Mouse (Mus musculus): ENCODE measurements around the gene Mucl3. TPM values are rescaled to one million over a fixed set of nuclear protein-coding genes. Genes with fewer than 3 reads are reported as not detected.

Mucl3 gene
- polyA plus RNA-seq, 2 experiments: not detected

DNA sequence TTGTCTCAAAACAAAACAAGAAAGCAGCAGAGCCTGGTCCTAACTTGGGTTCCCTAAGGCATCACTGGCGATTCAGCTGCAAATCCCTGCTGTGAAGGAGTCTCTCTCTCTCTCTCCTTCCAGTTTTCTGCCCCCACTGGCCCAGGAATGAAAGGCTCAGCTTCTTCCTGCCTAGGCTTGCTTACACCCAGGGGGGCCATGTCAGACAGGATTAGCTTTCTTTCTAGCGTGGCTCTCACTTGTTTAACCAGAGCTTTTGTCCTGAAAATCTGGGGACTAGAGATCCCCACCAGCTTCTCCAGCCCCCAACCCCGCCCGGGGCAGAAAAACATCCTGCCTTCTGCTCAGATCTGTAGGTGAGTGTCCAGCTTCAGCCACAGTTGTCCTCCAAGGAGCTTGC, 55.1 kb downstream of the Mucl3 start:
- no peak for TF ChIP-seq EP300 (IDR thresholded peaks at IDR 0.05; ENCODE audit: low read depth)
- TF ChIP-seq CTCF (IDR thresholded peaks at IDR 0.05; ENCODE audit: low read depth): no peak

GRCm38 (mm10) chr17:35587291-35587690, 56.2 kb downstream of the Mucl3 start:
- no peak overlapping the region for H3K4me3 ChIP-seq (ENCODE audit: insufficient read depth in 1 of 2, low read depth in 2 of 2, low read length in 2 of 2)
- no peak overlapping the region for H3K4me2 ChIP-seq (ENCODE audit: low read depth)
- no peak overlapping the region for H3K27ac ChIP-seq
- WGBS (ENCODE audit: insufficient replicate concordance): 37% methylated on average over 1 of the region's 1 CpGs
- H3K9ac ChIP-seq (replicated peaks): no peak overlapping the region
- no peaks in the 10 kb centered on the region for H3K36me3 ChIP-seq (replicated peaks; ENCODE audit: control insufficient read depth, insufficient read depth, low read depth)
- TF ChIP-seq CTCF (IDR thresholded peaks at IDR 0.05; ENCODE audit: low read depth) (peak; percentile 20; the same call in 1 of the 2 replicates), EP300 (IDR thresholded peaks at IDR 0.05; ENCODE audit: low read depth) (no peak)
- no peak for DNase-seq (ENCODE audit: low read depth in 3 of 3, low spot score in 3 of 3)
- no peaks in the 10 kb centered on the region; the same call in 1 of the 2 replicates for H3K9me3 ChIP-seq (ENCODE audit: control insufficient read depth, low read length)
- ATAC-seq (ENCODE audit: insufficient read depth): no peak
- H3K4me1 ChIP-seq (replicated peaks; ENCODE audit: control insufficient read depth in 2 of 2, insufficient read depth in 2 of 2, low read length in 1 of 2): no peaks in the 10 kb centered on the region
- no peaks in the 10 kb centered on the region for H3K27me3 ChIP-seq (ENCODE audit: control insufficient read depth, insufficient read depth, low read length)

More for the DNA sequence above, 55.1 kb downstream of the Mucl3 start:
- Histone ChIP-seq H3K4me2 (ENCODE audit: low read depth) (no peak overlapping the region), H3K4me1 (replicated peaks; ENCODE audit: control insufficient read depth in 2 of 2, insufficient read depth in 2 of 2, low read length in 1 of 2) (no peaks in the 10 kb centered on the region), H3K4me3 (ENCODE audit: insufficient read depth in 1 of 2, low read depth in 2 of 2, low read length in 2 of 2) (no peak overlapping the region), H3K9ac (replicated peaks) (no peak overlapping the region), H3K36me3 (replicated peaks; ENCODE audit: control insufficient read depth, insufficient read depth, low read depth) (no peaks in the 10 kb centered on the region), H3K9me3 (ENCODE audit: control insufficient read depth, low read length) (no peaks in the 10 kb centered on the region; the same call in 1 of the 2 replicates), H3K27me3 (ENCODE audit: control insufficient read depth, insufficient read depth, low read length) (no peaks in the 10 kb centered on the region), H3K27ac (no peak overlapping the region)
- DNase-seq (ENCODE audit: low read depth in 3 of 3, low spot score in 3 of 3): no peak
- ATAC-seq (ENCODE audit: insufficient read depth): no peak
- WGBS (ENCODE audit: insufficient replicate concordance): 33% methylated on average over 4 of the region's 4 CpGs

Other genes starting within 250 kb of the Mucl3 start
- gene H2-Q6, start 218.8 kb downstream of the Mucl3 start, polyA plus RNA-seq (2012; rRNA removed): 10.3 and 11.2 TPM in 2 replicates
- gene H2-Q6, start 218.8 kb downstream of the Mucl3 start, polyA plus RNA-seq (2014; fragmentation: Nextera tagmentation; extraction: Ambion mirVana): 7.6 and 11.1 TPM in 2 replicates
- gene H2-Q7, start 204.5 kb downstream of the Mucl3 start, polyA plus RNA-seq (2012; rRNA removed): 21.8 and 24.4 TPM in 2 replicates
- gene H2-Q7, start 204.5 kb downstream of the Mucl3 start, polyA plus RNA-seq (2014; fragmentation: Nextera tagmentation; extraction: Ambion mirVana): 19.0 and 20.7 TPM in 2 replicates
- gene H2-Q10, start 173.6 kb downstream of the Mucl3 start, polyA plus RNA-seq (2012; rRNA removed): 119 and 136 TPM in 2 replicates
- gene H2-Q10, start 173.6 kb downstream of the Mucl3 start, polyA plus RNA-seq (2014; fragmentation: Nextera tagmentation; extraction: Ambion mirVana): 195 and 206 TPM in 2 replicates
- not detected in 2 replicates for gene Pou5f1, start 137.7 kb downstream of the Mucl3 start, polyA plus RNA-seq (2012; rRNA removed)
- gene Pou5f1, start 137.7 kb downstream of the Mucl3 start, polyA plus RNA-seq (2014; fragmentation: Nextera tagmentation; extraction: Ambion mirVana): not detected in 2 replicates
- gene Tcf19, start 126.9 kb downstream of the Mucl3 start, polyA plus RNA-seq (2012; rRNA removed): 30.0 and 30.5 TPM in 2 replicates
- 46.0 and 46.2 TPM in 2 replicates for gene Tcf19, start 126.9 kb downstream of the Mucl3 start, polyA plus RNA-seq (2014; fragmentation: Nextera tagmentation; extraction: Ambion mirVana)
- gene Cchcr1, start 126.6 kb downstream of the Mucl3 start, polyA plus RNA-seq (2012; rRNA removed): 7.5 and 9.4 TPM in 2 replicates
- gene Cchcr1, start 126.6 kb downstream of the Mucl3 start, polyA plus RNA-seq (2014; fragmentation: Nextera tagmentation; extraction: Ambion mirVana): 3.8 and 4.9 TPM in 2 replicates
- 0.05 and 0.09 TPM in 2 replicates for gene Psors1c2, start 110.5 kb downstream of the Mucl3 start, polyA plus RNA-seq (2012; rRNA removed)
- gene Psors1c2, start 110.5 kb downstream of the Mucl3 start, polyA plus RNA-seq (2014; fragmentation: Nextera tagmentation; extraction: Ambion mirVana): not detected in 2 replicates
- gene Cdsn, start 91.6 kb downstream of the Mucl3 start, polyA plus RNA-seq (2012; rRNA removed): not detected in 2 replicates
- not detected in 2 replicates for gene Cdsn, start 91.6 kb downstream of the Mucl3 start, polyA plus RNA-seq (2014; fragmentation: Nextera tagmentation; extraction: Ambion mirVana)
- not detected in 2 replicates for gene 2300002M23Rik, start 76.2 kb downstream of the Mucl3 start, polyA plus RNA-seq (2012; rRNA removed)
- not detected in 2 replicates for gene 2300002M23Rik, start 76.2 kb downstream of the Mucl3 start, polyA plus RNA-seq (2014; fragmentation: Nextera tagmentation; extraction: Ambion mirVana)
- gene Sfta2, start 42.1 kb downstream of the Mucl3 start, polyA plus RNA-seq (2012; rRNA removed): not detected in 2 replicates
- not detected in 2 replicates for gene Sfta2, start 42.1 kb downstream of the Mucl3 start, polyA plus RNA-seq (2014; fragmentation: Nextera tagmentation; extraction: Ambion mirVana)
- gene Gm9573, start 17.1 kb downstream of the Mucl3 start, polyA plus RNA-seq (2012; rRNA removed): not detected in 2 replicates
- not detected in 2 replicates for gene Gm9573, start 17.1 kb downstream of the Mucl3 start, polyA plus RNA-seq (2014; fragmentation: Nextera tagmentation; extraction: Ambion mirVana)
- 7.1 and 7.8 TPM in 2 replicates for gene Vars2, start 23.9 kb upstream of the Mucl3 start, polyA plus RNA-seq (2012; rRNA removed)
- gene Vars2, start 23.9 kb upstream of the Mucl3 start, polyA plus RNA-seq (2014; fragmentation: Nextera tagmentation; extraction: Ambion mirVana): 4.0 and 5.8 TPM in 2 replicates
- gene Gtf2h4, start 30.0 kb upstream of the Mucl3 start, polyA plus RNA-seq (2012; rRNA removed): 17.8 and 18.0 TPM in 2 replicates
- 23.1 and 26.8 TPM in 2 replicates for gene Gtf2h4, start 30.0 kb upstream of the Mucl3 start, polyA plus RNA-seq (2014; fragmentation: Nextera tagmentation; extraction: Ambion mirVana)
- 1.1 TPM in 2 replicates for gene Ddr1, start 60.9 kb upstream of the Mucl3 start, polyA plus RNA-seq (2012; rRNA removed)
- gene Ddr1, start 60.9 kb upstream of the Mucl3 start, polyA plus RNA-seq (2014; fragmentation: Nextera tagmentation; extraction: Ambion mirVana): 1.6 and 1.7 TPM in 2 replicates
- gene Ier3, start 178.0 kb upstream of the Mucl3 start, polyA plus RNA-seq (2012; rRNA removed): 10.2 and 11.0 TPM in 2 replicates
- 11.6 and 13.2 TPM in 2 replicates for gene Ier3, start 178.0 kb upstream of the Mucl3 start, polyA plus RNA-seq (2014; fragmentation: Nextera tagmentation; extraction: Ambion mirVana)
- 22.4 and 34.7 TPM in 2 replicates for gene Flot1, start 179.5 kb upstream of the Mucl3 start, polyA plus RNA-seq (2012; rRNA removed)
- 27.8 and 29.2 TPM in 2 replicates for gene Flot1, start 179.5 kb upstream of the Mucl3 start, polyA plus RNA-seq (2014; fragmentation: Nextera tagmentation; extraction: Ambion mirVana)
- gene Tubb5, start 194.6 kb upstream of the Mucl3 start, polyA plus RNA-seq (2012; rRNA removed): 460 and 467 TPM in 2 replicates
- gene Tubb5, start 194.6 kb upstream of the Mucl3 start, polyA plus RNA-seq (2014; fragmentation: Nextera tagmentation; extraction: Ambion mirVana): 330 and 363 TPM in 2 replicates
- gene Mdc1, start 197.8 kb upstream of the Mucl3 start, polyA plus RNA-seq (2012; rRNA removed): 9.2 and 10.0 TPM in 2 replicates
- gene Mdc1, start 197.8 kb upstream of the Mucl3 start, polyA plus RNA-seq (2014; fragmentation: Nextera tagmentation; extraction: Ambion mirVana): 6.3 and 9.1 TPM in 2 replicates
- gene Nrm, start 217.6 kb upstream of the Mucl3 start, polyA plus RNA-seq (2012; rRNA removed): 15.6 and 18.2 TPM in 2 replicates
- 20.1 and 22.4 TPM in 2 replicates for gene Nrm, start 217.6 kb upstream of the Mucl3 start, polyA plus RNA-seq (2014; fragmentation: Nextera tagmentation; extraction: Ambion mirVana)
- gene Ppp1r18, start 221.9 kb upstream of the Mucl3 start, polyA plus RNA-seq (2012; rRNA removed): 8.7 and 10.7 TPM in 2 replicates
- 8.2 and 8.7 TPM in 2 replicates for gene Ppp1r18, start 221.9 kb upstream of the Mucl3 start, polyA plus RNA-seq (2014; fragmentation: Nextera tagmentation; extraction: Ambion mirVana)
- 44.8 and 46.0 TPM in 2 replicates for gene Dhx16, start 236.1 kb upstream of the Mucl3 start, polyA plus RNA-seq (2012; rRNA removed)
- gene Dhx16, start 236.1 kb upstream of the Mucl3 start, polyA plus RNA-seq (2014; fragmentation: Nextera tagmentation; extraction: Ambion mirVana): 25.5 and 30.2 TPM in 2 replicates